Mouse (Mus musculus) layer of hippocampus, postnatal 25 days (tissue): ENCODE measurements at regions not wholly inside any gene's neighbourhood (a gene's known extent, or its start where the extent isn't known, plus 50 kb on each side); places are given as distances from the start of the nearest gene placed in this dataset.
A peak's percentile ranks its signal among the peaks of the same experiment; 100 is the strongest.

Experiments used
- DNase-seq, 2 experiments: peaks; one replicate each; pipeline ENCODE4 v3.0.0; 2022; ENCODE audit warnings: mixed read lengths in 2 of 2, low spot score in 1 of 2; ENCODE audit errors: extremely low spot score in 1 of 2

DNA sequence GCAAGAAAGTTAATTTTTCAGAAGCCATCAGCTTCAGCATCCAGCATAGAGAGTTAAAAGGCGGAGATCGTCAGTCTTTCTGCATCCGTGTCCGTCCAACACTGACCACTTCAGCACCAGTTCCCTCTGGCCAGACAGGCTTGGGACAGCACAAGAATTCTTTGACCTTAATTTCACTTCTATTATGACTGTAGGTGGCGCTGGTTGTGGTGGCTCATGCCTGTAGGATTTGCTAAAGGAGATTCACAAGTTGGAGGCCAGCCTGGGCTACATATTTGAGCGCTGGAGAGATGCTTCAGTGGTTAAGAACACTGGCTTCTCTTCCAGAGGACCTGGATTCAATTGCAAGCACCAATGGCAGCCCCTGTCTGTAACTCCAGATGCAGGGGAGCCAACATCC lies 66.0 kb downstream of the Amer2 start:
- no peak for DNase-seq

DNA sequence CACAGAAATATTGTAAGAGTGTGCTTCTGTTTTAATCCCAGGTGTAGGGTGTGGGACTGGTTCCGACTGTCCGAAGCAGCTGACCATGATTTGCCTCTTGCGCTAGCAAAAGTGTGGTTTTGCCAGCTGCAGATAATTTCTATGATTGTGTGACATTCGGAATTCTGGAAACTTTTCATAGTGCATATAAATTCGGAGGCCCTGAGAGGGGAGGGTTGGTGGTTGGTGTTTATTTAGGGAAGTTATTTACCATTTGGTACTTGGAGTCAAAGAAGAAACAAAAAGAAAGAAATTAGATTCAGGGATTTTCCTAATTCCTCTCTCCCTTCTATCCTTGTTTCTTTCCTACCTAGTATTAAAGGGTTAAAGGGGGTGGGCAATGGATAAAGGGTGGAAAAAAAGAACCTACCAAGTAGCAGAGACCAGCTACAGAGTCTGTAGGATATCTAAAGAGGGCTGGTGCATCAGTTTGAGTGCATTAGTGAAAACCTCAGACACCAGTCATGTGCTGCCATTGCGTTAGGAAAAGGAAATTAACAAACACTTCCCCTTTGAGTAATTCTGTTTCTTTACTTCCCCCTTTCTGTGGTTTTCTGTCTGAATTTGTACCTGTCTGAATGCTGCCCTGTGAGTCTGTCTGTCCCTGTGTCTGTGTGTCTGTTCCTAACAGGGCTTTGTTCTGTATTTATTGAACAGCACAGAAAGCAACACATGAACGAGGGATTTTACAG lies 70.9 kb downstream of the Amer2 start:
- DNase-seq: no peak

- DNase-seq: no peak
Observed at GRCm38 (mm10) chr14:60444552-60444937, 71.5 kb downstream of the Amer2 start.

DNA sequence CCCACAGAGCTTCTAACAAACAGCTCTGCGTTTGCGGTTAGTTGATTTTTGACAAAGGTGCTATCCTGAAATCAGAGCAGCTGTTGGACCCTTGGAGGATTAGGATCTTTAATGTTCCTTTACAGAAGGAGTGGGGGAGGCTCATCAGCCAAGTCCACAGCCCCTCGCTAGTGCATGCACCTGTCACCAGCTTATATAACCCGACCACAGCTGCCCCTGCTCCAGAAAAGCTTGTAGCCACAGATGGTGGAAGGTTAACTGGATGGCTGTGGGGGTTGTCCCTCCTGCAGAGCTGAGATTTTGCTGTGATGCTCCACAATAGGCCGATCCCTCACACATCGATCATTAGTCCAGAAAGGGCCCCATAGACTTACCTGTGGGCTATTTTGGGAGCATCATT lies 73.0 kb downstream of the Amer2 start:
- no peak for DNase-seq

- DNase-seq: no peak
Observed at GRCm38 (mm10) chr14:60451216-60451615, 78.2 kb downstream of the Amer2 start.

GRCm38 (mm10) chr14:60451684-60452083 lies 78.6 kb downstream of the Amer2 start:
- no peak for DNase-seq

DNA sequence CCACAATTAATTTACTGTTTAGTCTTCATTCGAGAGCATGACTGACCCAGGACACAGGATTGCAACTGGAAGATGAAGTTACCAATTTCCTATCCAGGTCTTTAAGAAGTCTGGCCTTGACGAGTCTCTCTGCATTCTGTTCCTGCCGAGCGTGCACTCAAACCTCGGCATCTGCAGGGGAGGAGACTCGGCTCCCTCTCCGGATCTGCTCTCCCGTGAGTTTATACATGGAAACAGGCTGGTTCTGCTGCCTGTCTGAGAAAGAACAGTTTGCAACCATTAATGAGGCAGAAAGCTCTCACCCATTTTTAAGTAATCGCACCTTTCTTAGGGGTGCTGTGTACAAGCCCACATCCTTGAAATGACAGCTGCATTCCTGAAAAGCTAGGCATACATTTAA lies 83.7 kb downstream of the Amer2 start:
- no peak for DNase-seq

DNA sequence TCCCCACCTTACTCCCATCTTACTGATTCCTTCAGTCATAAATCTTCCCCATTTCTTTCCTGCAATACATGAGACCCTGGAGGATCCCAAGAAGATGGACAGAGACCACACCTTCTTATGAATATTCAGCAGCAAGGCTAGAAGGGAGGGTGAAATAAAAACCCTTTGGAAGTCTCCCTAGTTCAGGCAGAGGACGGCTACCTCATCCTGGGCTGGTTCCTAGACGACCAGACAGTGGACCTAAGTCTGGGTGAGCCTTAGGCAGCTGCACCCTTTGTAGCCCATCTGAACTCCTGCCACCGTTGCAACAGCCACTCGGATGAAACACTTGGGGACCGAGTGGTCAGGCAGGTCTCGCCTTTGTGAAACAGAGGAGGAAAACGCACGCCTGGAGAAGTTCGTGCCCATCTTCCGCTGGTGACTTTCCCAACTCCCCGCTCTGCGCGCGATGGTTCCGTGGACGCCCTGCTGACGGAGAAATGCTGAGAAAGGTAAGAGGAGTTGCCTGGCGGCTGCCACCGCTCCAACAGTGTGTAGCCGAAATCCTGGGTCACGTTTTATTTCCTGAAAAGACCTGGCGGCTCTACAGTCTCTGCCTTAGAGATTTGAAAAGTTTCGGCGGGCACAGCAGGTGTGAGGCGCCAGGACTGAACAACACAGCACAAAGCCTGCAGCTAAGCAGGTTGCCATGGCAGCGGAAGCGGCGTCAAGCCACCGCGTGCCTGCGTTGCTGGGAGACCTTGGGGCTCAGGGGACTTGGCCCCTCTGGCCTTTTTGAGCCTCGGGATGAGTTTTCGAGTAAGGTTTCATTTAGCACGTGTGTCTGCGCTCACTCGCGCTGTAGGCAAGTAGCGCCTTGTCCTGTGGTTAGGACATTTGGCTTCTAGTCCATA lies 112.2 kb downstream of the Amer2 start:
- peak; percentile 37 to 57 for DNase-seq

DNA sequence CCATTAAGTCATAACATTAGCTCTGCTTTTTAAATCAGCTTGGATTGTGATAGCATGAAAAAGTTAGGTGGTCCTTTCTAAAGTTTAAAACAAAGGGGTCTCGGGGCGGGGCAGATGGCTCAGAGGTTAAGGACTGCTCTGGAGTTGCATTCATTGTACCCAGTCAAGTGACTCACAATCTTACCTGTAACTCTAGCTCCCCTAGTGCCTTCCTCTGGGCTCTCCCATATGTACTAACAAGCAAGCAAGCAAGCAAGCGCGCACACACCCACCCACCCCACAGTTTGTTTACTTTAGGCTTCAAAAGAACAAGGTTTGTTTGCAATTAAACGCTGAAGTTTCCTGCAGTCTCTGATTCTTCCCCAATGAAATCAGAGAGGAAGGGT lies 112.8 kb downstream of the Amer2 start:
- DNase-seq: no peak

- no peak for DNase-seq
Observed at GRCm38 (mm10) chr14:60486278-60486935, 113.3 kb downstream of the Amer2 start.

DNA sequence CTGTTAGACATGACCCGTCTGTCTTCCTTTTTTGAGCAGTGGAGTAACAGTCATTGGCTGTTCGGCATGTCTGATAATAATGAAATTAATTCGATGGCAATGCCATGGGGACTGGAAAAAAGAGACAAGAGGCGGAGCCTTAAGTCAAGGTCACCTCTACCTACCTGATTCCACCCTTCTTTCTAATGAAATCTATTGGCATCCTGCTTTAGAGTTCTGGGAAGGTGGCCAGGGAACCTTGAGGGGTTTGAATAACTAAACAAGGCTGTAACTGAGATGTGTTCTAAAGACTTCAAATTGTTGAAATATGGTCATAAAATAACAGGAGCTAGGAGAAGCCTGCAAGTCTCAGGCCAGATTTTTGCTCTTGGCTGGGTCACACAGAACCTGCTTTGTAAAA lies 116.1 kb downstream of the Amer2 start:
- DNase-seq: no peak

- DNase-seq: no peak
Observed at GRCm38 (mm10) chr14:60490886-60491285, 117.8 kb downstream of the Amer2 start.

GRCm38 (mm10) chr14:60495441-60495840 lies 122.4 kb downstream of the Amer2 start:
- no peak for DNase-seq

DNA sequence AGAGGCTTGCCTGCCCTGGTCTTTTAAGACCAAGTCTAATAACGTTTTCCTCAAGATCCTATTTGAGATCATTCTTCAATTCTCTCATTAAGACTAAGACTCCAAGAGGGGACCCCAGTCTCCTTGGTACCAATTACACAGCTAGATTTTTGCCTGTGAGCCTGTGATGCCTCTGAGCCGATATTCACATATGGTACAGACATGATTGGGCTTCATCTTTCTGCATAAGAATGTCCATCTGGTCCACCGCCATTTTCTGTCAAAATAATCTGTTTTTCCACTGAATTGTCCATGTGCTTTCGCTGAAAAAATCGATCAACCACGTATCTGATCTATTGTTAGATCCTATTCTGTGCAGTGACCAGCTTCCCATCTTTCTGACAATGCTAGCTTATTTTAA lies 129.5 kb downstream of the Amer2 start:
- DNase-seq: no peak

- no peak for DNase-seq
Observed at GRCm38 (mm10) chr14:60505066-60505465, 128.7 kb upstream of the Spata13 start.

GRCm38 (mm10) chr14:60506296-60506695 lies 127.5 kb upstream of the Spata13 start:
- no peak for DNase-seq

- DNase-seq: peak in 1 of 2 experiments; percentile 55
Observed at GRCm38 (mm10) chr14:60513560-60513959, 120.2 kb upstream of the Spata13 start.

- DNase-seq: no peak
Observed at GRCm38 (mm10) chr14:60515094-60515786, 118.6 kb upstream of the Spata13 start.

- DNase-seq: no peak
Observed at GRCm38 (mm10) chr14:60517891-60518290, 115.9 kb upstream of the Spata13 start.

DNA sequence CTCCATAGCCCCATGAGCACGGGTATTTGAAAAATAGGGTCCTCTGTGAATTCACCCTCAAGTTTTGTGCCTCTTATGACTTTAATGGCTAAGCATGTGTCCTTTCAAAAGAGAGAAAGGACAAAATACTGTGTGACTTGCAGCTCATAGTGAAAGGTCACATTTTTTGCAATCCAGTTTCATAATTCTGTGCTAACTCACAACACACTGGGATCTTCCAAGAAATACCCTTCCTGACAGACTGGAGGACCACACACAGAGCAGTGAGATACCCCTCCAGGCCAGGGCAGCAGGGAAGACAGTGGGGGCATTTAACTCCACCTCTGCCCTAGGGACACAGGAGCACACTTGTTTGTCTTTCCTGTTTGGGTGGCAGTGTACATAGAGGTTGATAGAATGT lies 110.8 kb upstream of the Spata13 start:
- DNase-seq: no peak

- no peak for DNase-seq
Observed at GRCm38 (mm10) chr14:60524869-60525268, 108.9 kb upstream of the Spata13 start.
